Mouse (Mus musculus) forebrain, postnatal 0 days (tissue): ENCODE data around the gene Ikzf4. TPM values are rescaled to one million over a fixed set of nuclear protein-coding genes. Genes with fewer than 3 reads are reported as not detected.
"Not testable (repeated sequence)": the region's sequence is repeated elsewhere in the genome, so short reads cannot be mapped to it uniquely, and the experiment has no call there.

Experiments
- ATAC-seq: fragments of 200-750 bp; cut with Nextera tagmentation; 2 replicates; pipeline ENCODE4 v1.8.0; 2017; ENCODE audit warnings: mild to moderate bottlenecking, moderate library complexity
- DNase-seq: peaks from one replicate; pipeline ENCODE4 v3.0.0-alpha.2; 2015
- H3K27ac ChIP-seq: fragments of 300-500 bp; sonication (generic); 2 replicates; pipeline ENCODE4 v1.5.1; 2014; ENCODE audit warnings: low read depth, mild to moderate bottlenecking, antibody characterized with exemption, low read length, moderate library complexity, mixed read lengths
- H3K27me3 ChIP-seq: fragments of 300-500 bp; sonication (generic); 2 replicates; pipeline ENCODE4 v1.6.1; 2014; ENCODE audit warnings: mild to moderate bottlenecking, low read length, mixed read lengths; ENCODE audit not compliant: insufficient read depth
- H3K36me3 ChIP-seq: fragments of 300-500 bp; sonication (generic); 2 replicates; pipeline ENCODE4 v1.6.1; 2014; ENCODE audit warnings: mild to moderate bottlenecking, moderate library complexity; ENCODE audit not compliant: insufficient read depth
- H3K4me1 ChIP-seq: fragments of 300-500 bp; sonication (generic); 2 replicates; pipeline ENCODE4 v1.6.1; 2014; ENCODE audit warnings: antibody characterized with exemption; ENCODE audit not compliant: insufficient read depth
- H3K4me2 ChIP-seq: fragments of 300-500 bp; sonication (generic); 2 replicates; pipeline ENCODE4 v1.6.1; 2014; ENCODE audit warnings: low read depth, mild to moderate bottlenecking, moderate library complexity
- H3K4me3 ChIP-seq: fragments of 300-500 bp; sonication (generic); 2 replicates; pipeline ENCODE4 v1.5.1; 2014; ENCODE audit warnings: low read depth, low read length, mixed read lengths
- H3K9ac ChIP-seq: fragments of 300-500 bp; sonication (generic); 2 replicates; pipeline ENCODE4 v1.6.1; 2014; ENCODE audit warnings: mild to moderate bottlenecking
- H3K9me3 ChIP-seq: fragments of 300-500 bp; sonication (generic); 2 replicates; pipeline ENCODE4 v1.6.1; 2016; ENCODE audit warnings: low read length
- CTCF ChIP-seq: sonication (generic); IDR thresholded peaks from 2 replicates; pipeline ENCODE4 v1.5.1; 2016; ENCODE audit warnings: antibody characterized with exemption, control low read depth, low read depth
- WGBS: fragments of 180-500 bp; shearing (Covaris S2); extraction: QIAGEN DNeasy Blood & Tissue Kit; methylation state at CpG from one replicate; pipeline ENCODE4 v1.1.7; 2014; 5-methylcytosine and 5-hydroxymethylcytosine counted together
- polyA plus RNA-seq: library from polyadenylated mRNA; unstranded; fragments of >200 nt; fragmentation: Nextera tagmentation; extraction: Ambion mirVana; gene quantifications from 2 replicates; pipeline ENCODE4 v1.2.1, GENCODE M21; 2015
- total RNA-seq: library from RNA; depleted of rRNA; stranded (reverse); fragments of >200 nt; gene quantifications from 2 replicates; pipeline ENCODE4 v1.2.3, GENCODE M21; 2014

Gene Ikzf4
- total and polyA plus RNA-seq, 2 experiments from 2014 or later, result 11.3 to 15.6 TPM

- no peaks in the 10 kb centered on the region for H3K27me3 ChIP-seq
- H3K27ac ChIP-seq, result no peak overlapping the region
- H3K4me3 ChIP-seq, result no peak overlapping the region
- peaks cover 22% of the 10 kb centered on the region for H3K36me3 ChIP-seq
- no peak for ATAC-seq
- 0 out of 2 replicates have a peak, but pooled peaks cover 3% of the 10 kb centered on the region for H3K4me1 ChIP-seq
- no peak for DNase-seq
- TF ChIP-seq CTCF, result no peak
- H3K4me2 ChIP-seq, result no peak overlapping the region
- no peaks in the 10 kb centered on the region for H3K9me3 ChIP-seq
- H3K9ac ChIP-seq, result no peak overlapping the region
These were observed 25.6 kb downstream of the Ikzf4 start for GRCm38 (mm10) chr10:128620241-128620640.

GRCm38 (mm10) chr10:128619148-128619547 lies 26.6 kb downstream of the Ikzf4 start:
- not testable (repeated sequence) for H3K9ac ChIP-seq, H3K4me2 ChIP-seq, H3K9me3 ChIP-seq, DNase-seq, H3K4me1 ChIP-seq, H3K4me3 ChIP-seq, ATAC-seq, H3K27me3 ChIP-seq, H3K27ac ChIP-seq
- H3K36me3 ChIP-seq, result peaks cover 13% of the 10 kb centered on the region
- WGBS, result 86% methylated on average over 5 of the region's 5 CpGs

GRCm38 (mm10) chr10:128618570-128618969 lies 27.2 kb downstream of the Ikzf4 start:
- no peak overlapping the region for H3K4me3 ChIP-seq
- WGBS, result 92% methylated on average over 1 of the region's 1 CpGs
- no peak for DNase-seq
- ATAC-seq, result no peak
- no peak overlapping the region for H3K9ac ChIP-seq
- no peaks in the 10 kb centered on the region for H3K27me3 ChIP-seq
- peaks cover 7% of the 10 kb centered on the region; the same call in 1 of the 2 replicates for H3K36me3 ChIP-seq
- H3K9me3 ChIP-seq, result no peaks in the 10 kb centered on the region
- H3K4me1 ChIP-seq, result no peaks in the 10 kb centered on the region
- TF ChIP-seq CTCF, result no peak
- no peak overlapping the region for H3K4me2 ChIP-seq
- no peak overlapping the region for H3K27ac ChIP-seq

- H3K4me1 ChIP-seq, H3K27me3 ChIP-seq, ATAC-seq, DNase-seq, H3K4me3 ChIP-seq, H3K4me2 ChIP-seq, H3K27ac ChIP-seq, H3K9me3 ChIP-seq, H3K9ac ChIP-seq, H3K36me3 ChIP-seq: not testable (repeated sequence)
- WGBS, result 88% methylated on average over 6 of the region's 7 CpGs
These were observed 29.9 kb downstream of the Ikzf4 start for GRCm38 (mm10) chr10:128615798-128616448.

GRCm38 (mm10) chr10:128614934-128615333 lies 30.9 kb downstream of the Ikzf4 start:
- ATAC-seq (no peak), DNase-seq (no peak)
- no peak overlapping the region for H3K4me3 ChIP-seq
- H3K9me3 ChIP-seq, result no peaks in the 10 kb centered on the region
- H3K4me1 ChIP-seq, result no peaks in the 10 kb centered on the region
- H3K36me3 ChIP-seq, result no peaks in the 10 kb centered on the region
- H3K9ac ChIP-seq, result no peak overlapping the region
- H3K27ac ChIP-seq, result no peak overlapping the region
- H3K27me3 ChIP-seq, result no peaks in the 10 kb centered on the region
- TF ChIP-seq CTCF, result 0 out of 2 replicates have a peak, but pooled peaks have one; percentile 1
- WGBS, result 56% methylated on average over 3 of the region's 3 CpGs
- H3K4me2 ChIP-seq, result no peak overlapping the region

- not testable (repeated sequence) for H3K36me3 ChIP-seq, H3K4me1 ChIP-seq, H3K4me3 ChIP-seq, H3K9me3 ChIP-seq, H3K9ac ChIP-seq, DNase-seq, H3K4me2 ChIP-seq, ATAC-seq, H3K27me3 ChIP-seq, H3K27ac ChIP-seq
- 65% methylated on average over 4 of the region's 4 CpGs for WGBS
These were observed 32.0 kb downstream of the Ikzf4 start for GRCm38 (mm10) chr10:128613820-128614219.

- Histone ChIP-seq H3K9me3 (no peaks in the 10 kb centered on the region), H3K9ac (no peak overlapping the region), H3K27ac (no peak overlapping the region), H3K36me3 (no peaks in the 10 kb centered on the region), H3K4me3 (no peak overlapping the region), H3K4me1 (no peaks in the 10 kb centered on the region), H3K4me2 (no peak overlapping the region), H3K27me3 (no peaks in the 10 kb centered on the region)
- ATAC-seq (no peak), DNase-seq (no peak)
- no peak for TF ChIP-seq CTCF
- WGBS, result 42% methylated on average over 6 of the region's 6 CpGs
These were observed 32.7 kb downstream of the Ikzf4 start for GRCm38 (mm10) chr10:128613154-128613440.
